Mouse (Mus musculus) lung, adult 2 months (tissue): ENCODE data around the gene Gpr162. TPM values are rescaled to one million over a fixed set of nuclear protein-coding genes. Genes with fewer than 3 reads are reported as not detected.

ENCODE experiments used
- DNase-seq: peaks from one replicate; pipeline ENCODE4 v3.0.0; 2022
- H3K4me1 ChIP-seq: fragments of 200-500 bp; 2 replicates; pipeline ENCODE4 v1.6.1; 2011; ENCODE audit warnings: low read length; ENCODE audit not compliant: control insufficient read depth, insufficient read depth
- H3K4me3 ChIP-seq: fragments of 200-500 bp; replicated peaks from 2 replicates; pipeline ENCODE3; 2011; ENCODE audit warnings: low read depth, mild to moderate bottlenecking, control low read depth, low read length; ENCODE audit errors: extremely low read depth
- CTCF ChIP-seq: fragments of 200-500 bp; IDR thresholded peaks from 2 replicates; pipeline ENCODE4 v1.5.1; 2011; ENCODE audit warnings: mild to moderate bottlenecking, low read length, control low read depth; ENCODE audit not compliant: insufficient read depth
- POLR2A ChIP-seq: fragments of 200-500 bp; IDR thresholded peaks from 2 replicates; pipeline ENCODE4 v1.6.1; 2011; ENCODE audit warnings: low read depth, mild to moderate bottlenecking, control low read depth, low read length, borderline replicate concordance; ENCODE audit errors: extremely low read depth
- WGBS: fragments of 180-500 bp; shearing (Covaris S2); methylation state at CpG from one replicate; pipeline ENCODE4 v1.1.7; 2018; 5-methylcytosine and 5-hydroxymethylcytosine counted together
- polyA plus RNA-seq: library from polyadenylated mRNA; depleted of rRNA; stranded (reverse); fragments of >200 nt; gene quantifications from 2 replicates; pipeline ENCODE4 v1.2.3, GENCODE M21; 2012; rRNA removed

Gene Gpr162
- polyA plus RNA-seq, 1 experiment = 0.27 TPM

- no peak; the same call in 1 of the 2 replicates for TF ChIP-seq POLR2A
- 49% methylated on average over 14 of the region's 14 CpGs for WGBS
- H3K4me1 ChIP-seq = peaks cover 20% of the 10 kb centered on the region
- DNase-seq = no peak
- H3K4me3 ChIP-seq = peak overlapping the region; percentile 94
Observed at GRCm38 (mm10) chr6:124809775-124810538, 53.8 kb downstream of the Gpr162 start.

- under 1% methylated on average over 35 of the region's 35 CpGs for WGBS
- DNase-seq = peak; percentile 84
- TF ChIP-seq CTCF = peak; percentile 45
- TF ChIP-seq POLR2A = 0 out of 2 replicates have a peak, but pooled peaks have one; percentile 4
- Histone ChIP-seq H3K4me1 (peaks cover 20% of the 10 kb centered on the region), H3K4me3 (peak overlapping the region; percentile 94)
Observed at GRCm38 (mm10) chr6:124809052-124809774, 54.6 kb downstream of the Gpr162 start.

Other genes starting within 250 kb of the Gpr162 start
- 0.06 TPM in 1 of 2 replicates, not detected in the other for gene C1s2, start 227.9 kb downstream of the Gpr162 start, polyA plus RNA-seq
- gene Lpcat3, start 201.0 kb downstream of the Gpr162 start, polyA plus RNA-seq = 83.3 and 112 TPM in 2 replicates
- gene Emg1, start 151.8 kb downstream of the Gpr162 start, polyA plus RNA-seq = 29.6 and 42.9 TPM in 2 replicates
- gene Phb2, start 151.6 kb downstream of the Gpr162 start, polyA plus RNA-seq = 64.7 and 74.4 TPM in 2 replicates
- 38.9 and 48.7 TPM in 2 replicates for gene Ptpn6, start 125.3 kb downstream of the Gpr162 start, polyA plus RNA-seq
- gene Grcc10, start 122.6 kb downstream of the Gpr162 start, polyA plus RNA-seq = 222 and 226 TPM in 2 replicates
- 0.08 TPM in 1 of 2 replicates, not detected in the other for gene Gm45234, start 108.0 kb downstream of the Gpr162 start, polyA plus RNA-seq
- 52.0 and 64.6 TPM in 2 replicates for gene Atn1, start 107.5 kb downstream of the Gpr162 start, polyA plus RNA-seq
- 3.3 and 3.8 TPM in 2 replicates for gene Eno2, start 94.3 kb downstream of the Gpr162 start, polyA plus RNA-seq
- 26.2 and 35.8 TPM in 2 replicates for gene Lrrc23, start 84.3 kb downstream of the Gpr162 start, polyA plus RNA-seq
- gene Spsb2, start 55.3 kb downstream of the Gpr162 start, polyA plus RNA-seq = 20.2 and 22.4 TPM in 2 replicates
- 117 and 218 TPM in 2 replicates for gene Tpi1, start 49.7 kb downstream of the Gpr162 start, polyA plus RNA-seq
- gene Usp5, start 34.5 kb downstream of the Gpr162 start, polyA plus RNA-seq = 58.1 and 73.2 TPM in 2 replicates
- gene Cdca3, start 34.4 kb downstream of the Gpr162 start, polyA plus RNA-seq = 3.5 and 6.7 TPM in 2 replicates
- gene Gnb3, start 23.7 kb downstream of the Gpr162 start, polyA plus RNA-seq = 0.31 and 0.36 TPM in 2 replicates
- 34.9 and 42.1 TPM in 2 replicates for gene P3h3, start 6.2 kb downstream of the Gpr162 start, polyA plus RNA-seq
- 1.9 and 2.7 TPM in 2 replicates for gene Cd4, start 24.2 kb upstream of the Gpr162 start, polyA plus RNA-seq
- gene Lag3, start 47.7 kb upstream of the Gpr162 start, polyA plus RNA-seq = 1.4 and 1.9 TPM in 2 replicates
- gene Ptms, start 56.1 kb upstream of the Gpr162 start, polyA plus RNA-seq = 1,982 and 2,310 TPM in 2 replicates
- 313 and 336 TPM in 2 replicates for gene Mlf2, start 67.4 kb upstream of the Gpr162 start, polyA plus RNA-seq
- gene Cops7a, start 101.6 kb upstream of the Gpr162 start, polyA plus RNA-seq = 178 and 213 TPM in 2 replicates
- gene Pianp, start 132.7 kb upstream of the Gpr162 start, polyA plus RNA-seq = 1.4 and 2.2 TPM in 2 replicates
- 44.8 and 48.4 TPM in 2 replicates for gene Zfp384, start 145.2 kb upstream of the Gpr162 start, polyA plus RNA-seq
- 30.3 and 50.5 TPM in 2 replicates for gene Ing4, start 175.8 kb upstream of the Gpr162 start, polyA plus RNA-seq
- 23.7 TPM in 2 replicates for gene Acrbp, start 185.7 kb upstream of the Gpr162 start, polyA plus RNA-seq
- 6.5 and 13.9 TPM in 2 replicates for gene Lpar5, start 203.9 kb upstream of the Gpr162 start, polyA plus RNA-seq
- 108 and 129 TPM in 2 replicates for gene Chd4, start 232.0 kb upstream of the Gpr162 start, polyA plus RNA-seq